ENCODE assay signal across 25 mouse cellular contexts in the genomic region with DNA sequence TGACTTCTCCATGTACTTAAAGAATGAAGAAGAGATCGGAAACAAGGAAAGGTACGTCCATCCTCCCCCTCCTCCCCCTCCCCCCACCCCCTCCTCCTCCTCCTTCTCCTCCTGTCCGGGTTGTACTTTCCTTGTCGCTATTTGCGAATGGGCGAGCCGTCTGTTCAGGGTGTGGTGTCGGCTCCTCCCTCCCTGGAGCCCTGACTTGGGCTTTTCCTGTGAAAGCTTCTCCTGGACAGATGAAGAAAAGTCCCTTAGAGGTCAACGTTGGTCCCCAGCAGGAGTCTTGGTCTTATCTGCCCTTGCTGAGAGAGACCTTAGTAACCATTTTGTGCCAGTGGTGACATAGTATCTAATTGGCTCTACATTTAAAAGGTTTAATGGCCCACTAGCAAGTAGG.
"Had no signal": no experiment of that assay in that cellular context is flagged by ENCODE, and none has a peak within 500 bp of the region (broad histone marks: within the 10 kb centered on the region; RNA-seq: fewer than 3 reads in every experiment).

No protein-coding gene starts in this region.

- ATAC-seq: hindbrain, postnatal 0 days; liver, embryonic 12.5 days had no signal

- DNase-seq: gastrocnemius, adult 2 months; gastrocnemius, postnatal 10 days; gastrocnemius, postnatal 25 days; heart, adult 18-20 months; heart, postnatal 14 days; heart, postnatal 36 days; kidney, adult 11 months; kidney, adult 2 months; kidney, adult 9 months; kidney, postnatal 14 days; kidney, postnatal 36 days; layer of hippocampus, adult 9-11 months; layer of hippocampus, postnatal 36 days; left cerebral cortex, postnatal 4 days had no signal

- H3K4me1 ChIP-seq: heart, embryonic 13.5 days; heart, embryonic 15.5 days; hindbrain, embryonic 13.5 days; hindbrain, embryonic 15.5 days; kidney, embryonic 15.5 days; limb, embryonic 13.5 days; limb, embryonic 15.5 days; liver, embryonic 12.5 days had no signal

- H3K9me3 ChIP-seq: heart, embryonic 13.5 days; heart, embryonic 15.5 days; hindbrain, embryonic 13.5 days; hindbrain, embryonic 15.5 days; kidney, embryonic 15.5 days; limb, embryonic 13.5 days; limb, embryonic 15.5 days; liver, embryonic 12.5 days had no signal

- H3K9ac ChIP-seq: heart, embryonic 13.5 days; heart, embryonic 15.5 days; hindbrain, embryonic 13.5 days; hindbrain, embryonic 15.5 days; kidney, embryonic 15.5 days; limb, embryonic 13.5 days; limb, embryonic 15.5 days; liver, embryonic 12.5 days had no signal

- H3K27ac ChIP-seq: gastrocnemius, adult 2 months; heart, embryonic 13.5 days; heart, embryonic 15.5 days; hindbrain, embryonic 13.5 days; hindbrain, embryonic 15.5 days; hindbrain, postnatal 0 days; kidney, embryonic 15.5 days; kidney, postnatal 0 days; limb, embryonic 13.5 days; limb, embryonic 15.5 days; liver, embryonic 12.5 days had no signal

- H3K4me3 ChIP-seq: gastrocnemius, adult 2 months; heart, embryonic 13.5 days; heart, embryonic 15.5 days; hindbrain, embryonic 13.5 days; hindbrain, embryonic 15.5 days; kidney, embryonic 15.5 days; limb, embryonic 13.5 days; limb, embryonic 15.5 days; liver, embryonic 12.5 days had no signal

- H3K4me2 ChIP-seq: heart, embryonic 11.5 days; heart, embryonic 13.5 days; heart, embryonic 15.5 days; hindbrain, embryonic 13.5 days; hindbrain, embryonic 15.5 days; kidney, embryonic 15.5 days; limb, embryonic 13.5 days; limb, embryonic 15.5 days; liver, embryonic 12.5 days had no signal

- H3K27me3 ChIP-seq: heart, embryonic 13.5 days; heart, embryonic 15.5 days; hindbrain, embryonic 13.5 days; hindbrain, embryonic 15.5 days; kidney, embryonic 15.5 days; limb, embryonic 13.5 days; limb, embryonic 15.5 days; liver, embryonic 12.5 days had no signal
